Mouse (Mus musculus) CH12F3 (cell line): Measurements from ENCODE around the gene Gm4559.
"Not testable (repeated sequence)": the region's sequence is repeated elsewhere in the genome, so short reads cannot be mapped to it uniquely, and the experiment has no call there.

Source experiments
- in situ Hi-C: fragments of 300-500 bp; cut with MboI; formaldehyde crosslinking; loops from 2 replicates; pipeline ENCODE4 v1.14.3; 2020; ENCODE audit warnings: low sequenced_read_pairs

Gm4559 gene

DNA sequence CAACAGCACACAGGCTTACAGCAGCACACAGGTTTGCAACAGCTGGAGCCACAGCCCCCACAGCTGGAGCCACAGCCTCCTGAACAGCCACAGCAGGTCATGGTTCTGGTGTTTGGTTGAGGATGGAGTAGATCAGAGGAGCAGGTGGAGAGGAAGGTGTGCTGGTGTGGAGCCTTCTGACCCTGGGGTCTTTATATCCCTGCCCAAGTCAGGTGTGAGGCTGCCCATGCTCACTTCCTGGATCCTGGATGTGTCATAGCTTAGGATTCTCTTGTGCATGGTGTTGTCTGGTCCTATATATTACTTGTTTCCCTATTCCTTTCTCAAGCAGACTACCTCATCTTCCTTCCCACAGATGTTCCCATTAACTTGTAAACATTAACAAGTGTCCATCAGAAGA is at the start of gene Gm4559:
Gm4559 (minus strand) TSS at position 101 of the 400 bp plus-strand sequence.
- in situ Hi-C loops: not testable (repeated sequence)

DNA sequence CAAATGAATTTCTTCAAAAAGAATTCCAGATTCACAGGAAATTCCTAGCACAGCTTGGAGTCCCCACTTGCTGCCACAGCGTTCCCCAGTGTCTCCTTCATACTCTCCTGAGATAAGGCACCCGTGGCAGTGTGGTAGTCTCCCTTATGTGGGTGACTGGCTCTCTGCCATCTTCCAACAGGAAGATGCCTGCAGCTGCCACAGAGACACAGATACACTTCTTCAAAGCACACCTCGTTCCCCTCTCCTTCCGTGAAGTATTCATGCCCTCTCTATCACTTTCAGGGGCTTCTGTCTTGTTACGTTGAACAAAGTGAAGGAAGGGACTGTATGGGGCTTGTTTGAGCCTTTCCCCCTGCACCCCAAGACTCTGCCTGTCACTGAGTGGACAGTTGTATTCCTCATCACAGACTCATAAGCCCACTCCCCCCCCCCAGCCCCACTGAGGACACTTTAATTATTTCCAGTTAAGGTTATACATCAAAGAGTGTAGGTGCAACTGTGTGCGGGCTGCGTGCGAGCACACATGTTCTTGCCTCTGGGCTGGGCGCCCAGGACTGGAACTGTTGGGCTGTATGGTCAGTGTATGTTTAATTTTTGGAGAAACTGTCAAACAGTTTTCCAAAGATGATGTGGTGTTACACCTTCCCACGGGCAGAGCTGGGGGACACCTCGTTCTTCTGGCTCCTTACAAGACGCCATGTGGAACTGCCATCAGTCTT is 49.4 kb upstream of the Gm4559 start:
- in situ Hi-C loops: no loop called here

DNA sequence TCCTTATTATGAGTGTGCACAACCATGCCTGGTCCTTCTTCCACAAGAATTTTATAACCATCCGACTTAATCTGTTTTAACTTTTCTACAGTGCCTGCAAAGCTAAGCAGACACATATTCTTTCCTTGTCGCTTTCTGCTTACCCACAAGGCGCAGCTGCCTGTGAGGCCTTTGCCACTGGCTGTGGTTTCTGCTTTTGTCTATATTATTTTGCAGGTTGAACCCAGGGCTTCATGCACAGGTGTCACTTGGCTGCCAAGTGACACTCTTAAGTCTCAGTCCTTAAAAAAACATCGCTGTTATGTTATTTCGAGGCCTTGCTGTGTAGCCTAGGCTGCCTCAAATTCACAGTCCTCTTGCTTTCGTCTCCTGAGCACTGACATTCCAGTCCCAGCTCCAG is 48.5 kb upstream of the Gm4559 start:
- in situ Hi-C loops: no loop called here

DNA sequence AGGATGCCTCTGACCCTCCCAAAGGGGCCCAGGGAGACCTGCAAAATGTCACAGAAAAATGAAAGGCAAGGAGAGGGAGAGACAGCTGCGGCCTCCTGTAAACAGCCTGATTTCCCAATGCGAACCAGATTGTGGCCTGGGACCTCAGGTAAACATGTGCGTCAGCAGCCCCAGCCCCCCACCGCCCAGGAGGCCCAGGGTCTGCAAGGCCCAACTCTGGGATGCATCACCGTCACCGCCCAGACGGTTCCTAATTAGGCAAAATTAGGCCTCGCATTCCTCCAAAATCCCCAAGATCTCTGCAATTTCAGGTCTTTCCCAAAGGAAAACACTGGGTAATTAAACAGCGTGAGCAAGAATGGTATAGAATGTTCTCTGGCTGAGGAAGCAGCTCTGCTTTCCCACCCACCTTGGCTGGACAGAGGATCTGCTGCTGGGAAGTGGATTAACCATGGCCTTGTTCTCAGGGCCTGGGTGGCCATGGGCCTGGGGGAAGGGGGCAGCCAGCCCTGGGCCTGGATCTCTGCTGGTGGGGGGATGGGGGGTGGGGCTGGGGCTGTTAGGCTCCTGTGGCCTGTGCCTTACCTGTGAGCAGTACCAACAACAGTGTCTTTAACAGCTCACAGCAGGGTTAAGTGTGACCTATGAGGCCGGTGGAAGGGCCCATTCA is 47.6 kb upstream of the Gm4559 start:
- in situ Hi-C loops: not testable (repeated sequence)

DNA sequence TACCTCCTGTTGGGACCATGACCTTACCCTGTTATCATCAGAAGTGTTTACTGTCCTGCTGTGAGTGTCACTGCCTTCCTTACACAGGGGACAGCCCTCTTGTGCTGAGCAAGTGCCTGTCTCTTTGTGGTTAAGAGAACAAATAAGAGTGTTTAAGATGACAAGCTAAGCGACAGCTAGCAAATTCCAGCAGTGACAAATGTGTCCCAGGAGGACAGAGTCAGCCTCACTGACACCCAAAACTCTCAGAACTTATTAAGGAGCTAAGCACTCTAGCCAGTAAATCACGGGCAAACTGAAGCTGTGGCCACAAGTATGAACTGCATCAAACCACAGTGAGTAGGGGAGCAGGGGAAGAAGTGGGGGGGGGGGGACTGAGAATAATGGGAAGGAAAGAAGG is 46.7 kb upstream of the Gm4559 start:
- in situ Hi-C loops: no loop called here

DNA sequence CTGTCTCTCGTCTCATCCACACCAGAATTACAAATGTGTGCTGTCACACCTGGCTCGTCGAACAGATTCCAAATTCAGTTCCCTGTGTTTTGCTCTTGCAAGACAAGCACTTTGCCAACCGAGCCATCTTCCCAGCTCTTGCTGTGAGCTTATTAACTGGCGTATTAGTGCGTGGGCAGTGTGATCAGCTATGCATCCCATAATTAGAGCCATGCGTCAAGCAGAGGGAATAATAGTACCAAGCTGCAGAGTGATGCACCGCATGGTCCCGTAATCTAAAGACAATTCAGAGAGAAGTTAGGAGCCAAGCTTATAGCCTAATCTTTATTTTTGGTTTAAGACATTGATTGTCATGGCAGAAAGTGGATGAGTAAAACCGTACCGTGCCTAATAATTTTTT is 45.0 kb upstream of the Gm4559 start:
- in situ Hi-C loops: no loop called here

DNA sequence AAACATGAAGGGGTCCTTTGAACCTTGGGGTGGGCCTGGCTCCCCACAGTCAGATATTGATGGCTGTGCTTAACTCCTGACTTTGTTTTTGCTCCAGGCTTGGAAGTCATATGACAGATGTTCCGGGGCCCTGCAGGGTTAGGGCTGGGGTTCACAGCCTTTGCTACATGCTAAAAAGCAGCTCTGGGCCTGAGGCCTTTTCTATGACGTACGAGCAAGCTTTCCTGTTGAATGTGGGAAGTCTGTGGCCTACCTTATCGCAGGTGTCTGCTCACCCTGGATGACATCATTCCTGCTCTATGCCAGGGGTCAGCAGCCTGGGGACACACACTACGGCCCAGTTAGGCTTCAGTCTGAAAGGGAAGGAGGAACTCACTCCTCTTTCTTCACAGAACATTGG is 43.1 kb upstream of the Gm4559 start:
- in situ Hi-C loops: no loop called here

DNA sequence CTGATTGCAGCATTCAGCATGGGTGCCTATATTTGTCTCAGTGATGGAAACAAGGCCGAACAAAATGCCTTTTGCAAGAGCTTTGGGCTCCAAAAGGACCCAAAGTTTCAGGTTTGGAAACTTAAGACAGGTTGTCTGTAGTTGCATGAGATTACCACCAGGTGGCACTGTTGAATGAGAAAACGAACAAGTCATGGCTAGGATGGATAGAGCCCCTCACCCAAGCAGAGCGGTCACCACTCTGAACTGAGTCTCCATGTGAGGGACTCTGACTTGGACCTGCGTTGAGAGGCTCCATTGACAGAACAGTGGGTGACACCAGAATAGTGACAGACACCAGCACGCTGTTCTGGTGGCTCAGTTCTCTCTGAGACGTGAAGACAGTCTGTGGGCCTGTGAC is 42.4 kb upstream of the Gm4559 start:
- in situ Hi-C loops: no loop called here

DNA sequence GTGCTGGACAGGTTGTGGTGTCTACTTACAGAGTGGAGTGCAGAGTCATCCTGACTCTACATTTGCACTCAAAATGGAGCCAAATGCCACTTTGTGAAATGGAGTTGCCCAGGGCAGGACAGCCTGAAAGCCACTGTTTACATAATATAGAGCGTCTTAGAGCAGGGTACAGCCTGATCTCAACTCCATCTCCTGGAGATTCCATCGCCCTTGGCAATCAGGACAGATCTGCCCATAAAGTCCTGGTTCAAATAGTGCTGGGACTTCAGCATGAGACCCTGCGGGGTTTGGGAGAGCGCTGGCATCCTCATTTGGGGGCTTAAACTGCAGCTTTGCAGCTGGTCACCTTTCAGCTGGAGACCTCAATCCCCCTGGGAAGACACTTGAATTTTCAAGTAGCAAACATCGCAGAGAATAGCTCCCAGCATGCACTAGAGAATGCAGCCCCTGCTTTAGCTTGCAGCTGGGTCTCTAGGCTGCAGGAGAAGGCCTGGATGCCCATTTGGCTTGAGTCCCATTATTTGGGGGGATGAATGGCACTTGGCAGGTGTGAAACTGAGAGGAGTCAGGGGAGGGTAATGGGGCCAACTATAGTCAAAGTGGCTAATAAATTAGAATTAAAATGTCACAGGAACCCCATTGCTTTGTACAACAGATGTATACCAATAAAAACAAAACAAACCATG is 40.6 kb upstream of the Gm4559 start:
- in situ Hi-C loops: no loop called here

DNA sequence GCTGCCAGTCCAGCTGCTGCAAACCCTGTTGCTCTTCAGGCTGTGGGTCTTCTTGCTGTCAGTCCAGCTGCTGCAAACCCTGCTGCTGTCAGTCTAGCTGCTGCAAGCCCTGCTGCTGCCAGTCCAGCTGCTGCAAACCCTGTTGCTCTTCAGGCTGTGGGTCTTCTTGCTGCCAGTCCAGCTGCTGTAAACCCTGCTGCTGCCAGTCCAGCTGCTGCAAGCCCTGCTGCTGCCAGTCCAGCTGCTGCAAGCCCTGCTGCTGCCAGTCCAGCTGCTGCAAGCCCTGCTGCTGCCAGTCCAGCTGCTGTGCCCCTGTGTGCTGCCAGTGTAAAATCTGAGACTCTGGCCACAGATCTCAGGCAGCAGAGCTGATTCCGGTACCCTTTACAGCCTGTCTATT is 29.8 kb upstream of the Gm4559 start:
- in situ Hi-C loops: not testable (repeated sequence)

DNA sequence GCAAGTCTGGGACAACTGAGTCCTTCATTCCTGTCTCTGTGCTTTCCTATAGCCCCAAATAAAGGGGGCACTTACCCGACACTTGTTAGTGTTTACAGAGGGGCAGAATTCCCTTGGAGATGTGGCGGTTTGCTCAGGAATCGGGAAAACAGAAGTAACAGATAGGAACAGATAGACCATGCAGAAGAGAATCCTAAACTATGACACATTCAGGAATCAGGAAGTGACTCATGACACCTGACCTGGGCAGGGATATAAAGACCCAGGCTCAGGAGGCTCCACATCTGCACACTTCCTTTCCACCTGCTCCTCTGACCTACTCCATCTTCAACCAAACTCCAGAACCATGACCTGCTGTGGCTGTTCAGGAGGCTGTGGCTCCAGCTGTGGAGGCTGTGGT is 29.1 kb upstream of the Gm4559 start, which contains the start of gene Krtap5-4:
Krtap5-4 (plus strand) TSS at position 301 of the 400 bp plus-strand sequence.
- in situ Hi-C loops: no loop called here

DNA sequence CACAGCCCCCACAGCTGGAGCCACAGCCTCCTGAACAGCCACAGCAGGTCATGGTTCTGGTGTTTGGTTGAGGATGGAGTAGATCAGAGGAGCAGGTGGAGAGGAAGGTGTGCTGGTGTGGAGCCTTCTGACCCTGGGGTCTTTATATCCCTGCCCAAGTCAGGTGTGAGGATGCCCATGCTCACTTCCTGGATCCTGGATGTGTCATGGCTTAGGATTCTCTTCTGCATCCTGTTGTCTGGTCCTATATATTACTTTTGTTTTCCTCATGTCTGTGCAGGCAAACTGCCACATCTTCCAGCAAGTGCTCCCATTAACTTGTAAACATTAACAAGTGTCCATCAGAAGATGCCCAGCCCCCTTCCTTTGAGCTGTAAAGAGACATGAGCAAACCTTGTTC is 22.9 kb upstream of the Gm4559 start, which contains the start of gene Krtap5-1:
Krtap5-1 (minus strand) TSS at position 101 of the 400 bp plus-strand sequence.
- in situ Hi-C loops: not testable (repeated sequence)

DNA sequence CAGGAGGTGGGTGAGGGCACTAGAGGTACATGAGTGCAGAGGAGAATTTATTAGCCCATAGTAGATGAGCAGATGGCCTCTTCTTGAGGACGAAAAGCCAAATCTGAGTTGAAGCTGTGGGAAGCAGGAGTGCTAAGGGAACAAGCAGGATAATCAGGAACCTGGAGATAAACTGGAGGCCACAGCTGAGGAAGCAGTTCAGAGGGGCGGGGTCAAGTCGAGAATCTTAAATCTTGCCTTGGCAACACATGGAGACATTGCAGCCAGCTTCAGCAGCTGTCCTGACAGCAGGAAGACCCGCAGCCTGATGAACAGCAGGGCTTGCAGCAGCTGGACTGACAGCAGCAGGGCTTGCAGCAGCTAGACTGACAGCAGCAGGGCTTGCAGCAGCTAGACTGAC is 21.9 kb upstream of the Gm4559 start:
- in situ Hi-C loops: not testable (repeated sequence)

DNA sequence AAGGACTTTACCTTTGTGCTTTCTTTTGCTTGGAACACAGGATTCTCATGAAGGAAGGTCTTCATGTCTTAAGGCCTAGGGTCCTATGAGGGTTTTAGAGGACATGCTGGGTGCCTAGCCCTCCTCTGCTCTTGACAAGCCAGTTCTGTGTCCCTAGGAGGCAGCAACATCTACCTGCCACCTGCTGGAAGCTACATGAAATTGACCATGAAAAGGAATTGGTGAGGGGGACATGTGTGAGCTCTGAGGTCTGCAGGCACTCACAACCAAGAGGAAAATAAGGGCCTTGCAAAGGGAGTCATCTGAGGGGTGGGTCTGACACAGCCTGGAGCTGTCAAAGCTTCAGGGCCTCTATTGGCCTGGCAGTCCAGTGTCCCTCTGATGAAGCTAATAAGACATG is 21.3 kb upstream of the Gm4559 start:
- in situ Hi-C loops: no loop called here

DNA sequence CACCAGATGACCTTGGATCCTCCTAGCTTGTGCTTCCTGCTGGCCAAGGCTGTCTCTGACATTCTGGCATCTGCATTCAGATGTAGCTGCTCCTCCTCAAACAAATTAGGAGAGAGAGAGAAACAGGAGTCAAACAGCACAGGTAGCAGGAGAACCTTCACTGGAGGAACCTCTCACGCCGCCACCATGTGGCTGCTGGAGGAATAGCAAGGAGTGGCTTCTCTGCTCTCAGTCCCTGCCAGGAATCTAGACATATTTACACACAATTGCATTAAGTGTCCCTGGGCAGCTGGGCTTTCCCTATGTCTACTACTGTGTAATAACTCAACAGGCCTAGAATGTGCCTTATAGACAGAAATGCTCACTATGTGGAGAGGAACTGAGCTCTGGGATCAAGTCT is 19.7 kb upstream of the Gm4559 start:
- in situ Hi-C loops: not testable (repeated sequence)

DNA sequence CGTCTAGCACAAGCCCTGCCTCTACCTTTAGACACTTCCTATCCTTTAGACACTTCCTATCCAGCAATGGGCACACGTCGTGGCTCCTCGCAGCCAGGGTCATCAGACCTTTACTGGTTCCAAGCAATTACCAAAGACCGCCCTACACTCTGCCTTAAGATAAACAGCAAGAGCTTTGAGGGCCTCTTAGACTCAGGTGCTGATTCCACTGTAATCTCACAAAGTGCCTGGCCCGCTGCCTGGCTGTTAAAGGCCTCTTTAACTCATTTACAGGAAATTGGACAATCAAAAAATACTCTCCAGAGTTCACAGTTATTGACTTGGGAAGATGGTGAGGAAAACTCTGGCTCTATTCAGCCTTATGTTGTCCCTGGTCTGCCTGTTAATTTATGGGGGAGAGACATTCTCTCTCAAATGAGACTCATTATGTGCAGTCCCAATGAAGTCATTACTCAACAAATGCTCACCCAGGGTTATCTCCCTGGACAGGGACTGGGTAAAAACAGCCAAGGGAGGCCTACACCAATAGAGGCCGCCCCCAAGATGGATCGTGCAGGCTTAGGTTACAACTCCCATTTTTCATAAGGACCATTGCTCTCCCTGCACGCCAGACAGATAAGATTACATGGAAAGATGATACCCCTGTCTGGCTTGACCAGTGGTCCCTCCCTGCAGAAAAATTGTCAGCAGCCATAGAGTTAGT is 11.9 kb upstream of the Gm4559 start:
- in situ Hi-C loops: not testable (repeated sequence)

DNA sequence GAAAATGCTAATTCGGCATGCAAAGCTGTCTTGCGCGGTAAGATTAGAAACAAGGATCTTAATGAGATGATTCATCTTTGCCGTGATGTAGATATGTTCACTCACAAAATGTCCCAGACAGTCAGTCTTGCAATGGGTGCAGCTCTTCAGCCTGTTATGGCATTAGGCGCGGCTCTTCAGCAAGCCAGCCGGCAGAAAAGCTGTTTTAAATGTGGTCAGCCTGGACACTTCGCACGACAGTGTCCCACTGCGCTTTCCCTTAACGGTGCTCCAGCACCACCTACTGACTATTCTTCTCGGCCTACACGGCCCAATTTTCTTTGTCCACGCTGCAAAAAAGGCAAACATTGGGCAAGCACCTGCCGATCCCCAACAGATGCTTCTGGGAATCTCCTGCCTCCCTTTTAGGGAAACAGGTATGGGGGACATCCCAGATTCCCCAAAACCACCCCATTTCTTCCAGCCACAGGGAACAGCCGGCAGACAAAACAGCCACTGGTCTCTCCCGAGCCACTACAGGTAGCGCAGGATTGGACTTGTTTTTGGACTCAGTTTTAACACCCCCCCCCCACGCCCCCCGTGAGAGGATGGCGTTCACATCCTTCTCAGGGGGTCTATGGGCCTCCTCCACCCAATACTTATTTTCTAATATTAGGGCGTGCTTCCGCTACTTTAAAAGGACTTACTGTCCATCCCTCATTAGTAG is 11.1 kb upstream of the Gm4559 start:
- in situ Hi-C loops: no loop called here

DNA sequence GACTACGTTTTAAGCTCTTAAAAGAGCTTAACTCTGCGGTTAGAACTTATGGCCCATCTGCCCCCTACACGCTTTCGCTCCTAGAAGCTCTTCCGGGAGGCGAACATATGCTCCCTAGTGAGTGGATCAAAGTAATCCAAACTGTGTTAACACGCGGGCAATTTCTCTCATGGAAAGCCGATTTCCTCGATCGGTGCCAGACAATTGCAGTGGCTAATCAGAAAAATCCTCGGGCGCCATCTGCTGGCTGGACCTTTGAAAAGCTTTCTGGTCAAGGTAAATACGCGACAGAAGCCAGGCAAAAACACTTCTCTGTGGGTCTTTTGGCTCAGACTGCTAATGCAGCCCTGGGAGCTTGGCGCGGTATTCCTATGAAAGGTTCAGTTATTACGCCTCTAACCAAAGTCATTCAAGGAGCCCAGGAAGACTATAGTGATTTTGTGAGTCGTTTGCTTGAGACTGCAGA is 10.5 kb upstream of the Gm4559 start:
- in situ Hi-C loops: no loop called here

DNA sequence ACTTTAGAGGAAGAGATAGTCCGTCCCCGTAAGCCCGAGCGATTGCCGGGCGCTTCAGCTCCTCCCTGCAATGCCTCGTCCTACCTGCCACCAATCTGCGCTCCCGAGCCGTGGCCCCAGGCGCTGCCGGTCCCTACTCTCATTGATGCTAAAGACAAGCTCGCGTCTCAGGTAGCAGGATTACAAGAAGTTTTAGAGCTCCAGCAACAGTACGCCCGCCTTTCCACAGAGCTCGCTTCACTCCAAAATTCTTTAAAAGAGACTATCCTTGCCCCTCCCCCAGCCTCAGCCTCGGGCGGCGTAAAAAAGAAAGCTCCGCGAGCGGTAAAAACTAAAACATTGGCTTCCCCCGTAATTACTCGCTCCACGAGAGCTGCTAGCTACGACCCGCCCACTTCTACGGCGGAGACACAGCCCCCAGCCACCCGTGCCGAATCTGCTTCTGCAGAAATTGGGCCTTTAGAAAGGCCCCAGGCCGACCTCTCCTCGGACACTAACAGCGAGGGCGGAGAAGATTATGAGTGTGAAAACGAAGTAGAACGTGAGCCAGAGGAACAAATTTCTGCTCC is 9.9 kb upstream of the Gm4559 start:
- in situ Hi-C loops: no loop called here

DNA sequence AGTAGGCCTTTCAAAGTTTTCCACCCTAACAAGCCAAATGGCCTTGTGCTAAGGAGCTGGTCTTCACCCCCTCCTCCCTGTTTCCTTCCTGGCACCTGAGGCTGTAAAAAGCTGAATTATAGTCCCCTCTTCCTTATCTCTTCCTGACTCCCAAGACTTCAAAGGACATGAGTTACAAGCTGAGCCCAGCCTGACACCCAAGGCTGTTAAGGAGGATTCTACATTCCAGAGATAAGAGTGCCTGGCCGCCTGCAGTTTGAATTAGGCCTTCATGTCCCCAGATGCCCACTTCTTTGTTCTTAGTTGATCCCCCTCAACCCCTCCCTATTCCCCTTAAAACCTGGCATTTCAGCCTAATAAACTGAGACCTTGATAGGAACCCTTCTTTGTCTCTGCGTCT is 8.7 kb upstream of the Gm4559 start:
- in situ Hi-C loops: not testable (repeated sequence)
